Mouse (Mus musculus): ENCODE measurements around the gene Vmn2r31. TPM values are rescaled to one million over a fixed set of nuclear protein-coding genes. Genes with fewer than 3 reads are reported as not detected.

Gene Vmn2r31
- not detected for polyA plus RNA-seq (2014; fragmentation: Illumina TruSeq; extraction: RNeasy Lipid Tissue Mini Kit (QIAGEN cat#74804); ENCODE audit: insufficient read depth, low read depth, low replicate concordance)

DNA sequence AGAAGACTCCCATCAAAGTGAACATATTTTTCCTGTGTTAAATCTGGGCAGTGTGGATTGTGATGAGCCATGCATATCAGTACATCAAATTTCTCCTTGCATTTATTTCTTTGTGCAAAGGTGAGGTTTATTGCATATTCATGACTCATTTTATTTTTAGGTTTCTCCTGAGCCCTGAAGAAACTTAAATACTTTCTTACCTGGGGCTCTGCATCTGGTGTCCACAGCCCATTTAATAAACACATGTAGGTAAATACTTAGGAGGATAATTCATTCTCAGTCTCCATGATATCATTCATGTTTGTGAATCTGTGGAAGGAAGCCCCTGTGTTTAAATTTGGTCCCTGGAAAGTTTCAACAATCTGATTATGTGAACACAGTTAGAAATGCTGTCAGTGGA, at the start of gene Vmn2r31:
TSS of gene Vmn2r31 (minus strand) at position 101 of the 400 bp plus-strand sequence.

DNA sequence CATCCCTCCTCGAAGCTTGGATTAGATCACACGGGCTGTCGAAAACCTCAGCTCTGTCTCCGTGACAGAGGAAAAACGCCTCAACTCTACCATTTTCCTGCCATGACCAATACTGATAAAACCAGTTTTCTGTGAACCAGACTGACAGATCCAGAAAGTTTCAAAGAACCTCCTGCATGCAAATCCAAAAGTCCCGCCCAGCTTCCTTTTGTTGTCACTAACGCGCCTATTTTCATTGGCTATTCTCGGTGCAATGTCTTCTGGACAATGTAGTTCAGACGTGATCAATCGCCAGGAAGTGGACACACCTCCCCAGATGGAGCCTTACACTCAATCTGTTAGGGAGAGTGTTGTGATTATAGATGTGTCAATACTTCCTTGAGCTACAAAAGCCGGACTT, 25.1 kb downstream of the Vmn2r31 start, which contains the start of gene Gm45783:
TSS of gene Gm45783 (minus strand) at position 143 of the 400 bp plus-strand sequence.

DNA sequence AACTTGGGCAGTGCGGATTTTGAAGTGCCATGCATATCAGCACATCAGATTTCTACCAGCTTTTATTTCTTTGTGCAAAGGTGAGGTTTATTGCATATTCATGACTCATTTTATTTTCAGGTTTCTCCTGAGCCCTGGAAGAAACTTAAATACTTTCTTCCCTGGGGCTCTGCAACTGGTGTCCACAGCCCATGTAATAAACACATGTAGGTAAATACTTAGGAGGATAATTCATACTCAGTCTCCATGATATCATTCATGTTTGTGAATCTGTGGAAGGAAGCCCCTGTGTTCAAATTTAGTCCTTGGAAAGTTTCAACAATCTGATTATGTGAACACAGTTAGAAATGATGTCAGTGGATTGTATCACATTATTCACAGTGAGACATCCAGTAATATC, 62.0 kb downstream of the Vmn2r31 start, which contains the start of gene Vmn2r30:
TSS of gene Vmn2r30 (minus strand) at position 101 of the 400 bp plus-strand sequence.

Other genes with a start within 250 kb of the Vmn2r31 start
- 1.4 TPM for gene Zfp418, start 228.4 kb downstream of the Vmn2r31 start, polyA plus RNA-seq (2014; fragmentation: Illumina TruSeq; extraction: RNeasy Lipid Tissue Mini Kit (QIAGEN cat#74804); ENCODE audit: insufficient read depth, low read depth, low replicate concordance)
- 3.9 TPM for gene Zfp772, start 189.7 kb downstream of the Vmn2r31 start, polyA plus RNA-seq (2014; fragmentation: Illumina TruSeq; extraction: RNeasy Lipid Tissue Mini Kit (QIAGEN cat#74804); ENCODE audit: insufficient read depth, low read depth, low replicate concordance)
- 0.37 TPM for gene Vmn2r29, start 152.4 kb downstream of the Vmn2r31 start, polyA plus RNA-seq (2014; fragmentation: Illumina TruSeq; extraction: RNeasy Lipid Tissue Mini Kit (QIAGEN cat#74804); ENCODE audit: insufficient read depth, low read depth, low replicate concordance)
- gene Gm45844, start 121.4 kb downstream of the Vmn2r31 start, polyA plus RNA-seq (2014; fragmentation: Illumina TruSeq; extraction: RNeasy Lipid Tissue Mini Kit (QIAGEN cat#74804); ENCODE audit: insufficient read depth, low read depth, low replicate concordance) = 3.3 TPM
- 20.3 TPM for gene Clcn4, start 98.9 kb downstream of the Vmn2r31 start, polyA plus RNA-seq (2014; fragmentation: Illumina TruSeq; extraction: RNeasy Lipid Tissue Mini Kit (QIAGEN cat#74804); ENCODE audit: insufficient read depth, low read depth, low replicate concordance)
- not detected for gene Vmn2r30, start 62.1 kb downstream of the Vmn2r31 start, polyA plus RNA-seq (2014; fragmentation: Illumina TruSeq; extraction: RNeasy Lipid Tissue Mini Kit (QIAGEN cat#74804); ENCODE audit: insufficient read depth, low read depth, low replicate concordance)
- not detected for gene Gm45783, start 25.1 kb downstream of the Vmn2r31 start, polyA plus RNA-seq (2014; fragmentation: Illumina TruSeq; extraction: RNeasy Lipid Tissue Mini Kit (QIAGEN cat#74804); ENCODE audit: insufficient read depth, low read depth, low replicate concordance)
- not detected for gene Vmn2r32, start 80.3 kb upstream of the Vmn2r31 start, polyA plus RNA-seq (2014; fragmentation: Illumina TruSeq; extraction: RNeasy Lipid Tissue Mini Kit (QIAGEN cat#74804); ENCODE audit: insufficient read depth, low read depth, low replicate concordance)
- gene Vmn2r33, start 167.1 kb upstream of the Vmn2r31 start, polyA plus RNA-seq (2014; fragmentation: Illumina TruSeq; extraction: RNeasy Lipid Tissue Mini Kit (QIAGEN cat#74804); ENCODE audit: insufficient read depth, low read depth, low replicate concordance) = not detected

Data from lung, adult 10 weeks (tissue).